Mouse (Mus musculus): ENCODE results near the gene Akap6. TPM values are rescaled to one million over a fixed set of nuclear protein-coding genes. Genes with fewer than 3 reads are reported as not detected.

Gene Akap6
- polyA plus RNA-seq, 1 experiment from 2014 or later, result 14.4 TPM

DNA sequence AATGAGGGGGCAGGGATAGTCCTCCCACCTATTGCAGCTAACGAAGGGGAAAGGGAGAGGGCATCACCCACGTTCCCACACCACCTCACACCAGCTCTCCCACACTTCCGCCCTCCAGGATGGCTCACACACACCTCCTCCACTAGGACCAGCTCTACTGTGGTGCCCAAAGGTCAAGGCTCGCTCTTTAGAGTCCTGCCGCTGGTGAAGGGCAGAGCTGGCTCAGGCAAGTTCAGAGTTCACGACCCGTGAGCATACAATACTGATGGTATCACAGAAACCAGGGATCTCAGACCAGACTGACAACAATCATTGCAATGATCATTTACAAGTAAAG is 149.3 kb downstream of the Akap6 start:
- H3K27me3 ChIP-seq (ENCODE audit: control insufficient read depth, insufficient read depth, low read length), result no peaks in the 10 kb centered on the region
- H3K4me1 ChIP-seq (ENCODE audit: control insufficient read depth in 2 of 2, insufficient read depth in 2 of 2, low read length in 2 of 2), result peaks cover 24 to 54% of the 10 kb centered on the region in 2 experiments
- H3K9me3 ChIP-seq (ENCODE audit: control insufficient read depth, low read length), result no peaks in the 10 kb centered on the region
- no peaks in the 10 kb centered on the region for H3K36me3 ChIP-seq (ENCODE audit: control insufficient read depth, insufficient read depth, low read length)
- peak overlapping the region; percentile 46 for H3K4me2 ChIP-seq (ENCODE audit: low read length)
- H3K27ac ChIP-seq (replicated peaks in 1 of 2; ENCODE audit: control insufficient read depth in 1 of 2, insufficient read depth in 1 of 2, low read depth in 2 of 2, low read length in 2 of 2), result peak overlapping the region; percentile 1 to 64; a peak in 2 of 4 replicates
- 57% methylated on average over 7 of the region's 7 CpGs for WGBS
- ATAC-seq (ENCODE audit: insufficient number of reproducible peaks, insufficient read depth, low FRiP score, low read depth), result 0 out of 2 replicates have a peak, but pooled peaks have one; percentile 20
- H3K4me3 ChIP-seq (ENCODE audit: control insufficient read depth in 1 of 2, insufficient read depth in 1 of 2, low read depth in 1 of 2, low read length in 2 of 2), result no peak overlapping the region
- H3K9ac ChIP-seq (ENCODE audit: low read length), result peak overlapping the region; percentile 11; the same call in 1 of the 2 replicates

- Histone ChIP-seq H3K4me1 (ENCODE audit: control insufficient read depth in 2 of 2, insufficient read depth in 2 of 2, low read length in 2 of 2) (peaks cover 30 to 57% of the 10 kb centered on the region in 2 experiments), H3K9ac (ENCODE audit: low read length) (no peak overlapping the region), H3K27ac (replicated peaks in 1 of 2; ENCODE audit: control insufficient read depth in 1 of 2, insufficient read depth in 1 of 2, low read depth in 2 of 2, low read length in 2 of 2) (no peak overlapping the region), H3K4me2 (ENCODE audit: low read length) (no peak overlapping the region), H3K36me3 (ENCODE audit: control insufficient read depth, insufficient read depth, low read length) (no peaks in the 10 kb centered on the region), H3K9me3 (ENCODE audit: control insufficient read depth, low read length) (no peaks in the 10 kb centered on the region), H3K4me3 (ENCODE audit: control insufficient read depth in 1 of 2, insufficient read depth in 1 of 2, low read depth in 1 of 2, low read length in 2 of 2) (no peak overlapping the region), H3K27me3 (ENCODE audit: control insufficient read depth, insufficient read depth, low read length) (no peaks in the 10 kb centered on the region)
- WGBS, result 35% methylated on average over 4 of the region's 4 CpGs
- ATAC-seq (ENCODE audit: insufficient number of reproducible peaks, insufficient read depth, low FRiP score, low read depth), result no peak
These were observed 150.1 kb downstream of the Akap6 start for GRCm38 (mm10) chr12:52849297-52849696.

DNA sequence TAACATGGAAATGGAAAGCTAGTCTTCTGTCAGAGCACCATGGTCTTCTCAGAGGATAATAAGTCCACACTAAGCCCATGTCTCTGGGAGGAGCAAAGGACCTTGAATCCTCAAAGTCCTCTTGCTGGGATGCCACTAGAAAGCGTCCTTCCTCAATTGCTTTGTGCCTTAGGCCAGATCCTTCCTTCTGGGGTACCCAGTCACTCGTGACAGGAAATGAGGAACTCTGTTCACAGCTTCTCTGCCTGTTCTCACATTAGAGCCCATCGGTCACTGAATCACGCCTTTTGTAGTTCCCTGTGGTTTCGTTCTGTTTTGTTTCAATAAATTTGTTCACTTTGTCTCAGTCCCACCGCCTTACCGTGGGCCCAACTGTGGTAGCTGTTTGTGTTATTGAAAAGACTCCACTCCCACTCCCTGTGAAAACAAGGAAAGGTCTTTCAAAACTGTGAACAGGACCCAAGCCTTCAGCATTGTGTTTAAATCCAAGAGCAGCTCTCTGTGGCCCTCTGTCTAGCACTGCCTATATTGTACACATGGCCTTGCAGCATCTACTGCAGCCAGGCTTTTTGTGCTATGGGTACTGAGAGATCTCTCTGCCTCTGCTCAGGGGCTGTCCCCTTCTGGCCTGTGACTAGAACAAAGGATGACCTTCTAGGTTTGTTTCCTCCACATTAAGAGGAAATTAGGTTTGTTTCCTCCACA is 151.3 kb downstream of the Akap6 start:
- no peak for ATAC-seq (ENCODE audit: insufficient number of reproducible peaks, insufficient read depth, low FRiP score, low read depth)
- Histone ChIP-seq H3K27ac (replicated peaks in 1 of 2; ENCODE audit: control insufficient read depth in 1 of 2, insufficient read depth in 1 of 2, low read depth in 2 of 2, low read length in 2 of 2) (peak overlapping the region; percentile 4 to 72), H3K4me3 (ENCODE audit: control insufficient read depth in 1 of 2, insufficient read depth in 1 of 2, low read depth in 1 of 2, low read length in 2 of 2) (no peak overlapping the region), H3K4me1 (ENCODE audit: control insufficient read depth in 2 of 2, insufficient read depth in 2 of 2, low read length in 2 of 2) (peaks cover 30 to 57% of the 10 kb centered on the region in 2 experiments), H3K36me3 (ENCODE audit: control insufficient read depth, insufficient read depth, low read length) (no peaks in the 10 kb centered on the region), H3K27me3 (ENCODE audit: control insufficient read depth, insufficient read depth, low read length) (no peaks in the 10 kb centered on the region), H3K4me2 (ENCODE audit: low read length) (no peak overlapping the region), H3K9me3 (ENCODE audit: control insufficient read depth, low read length) (no peaks in the 10 kb centered on the region), H3K9ac (ENCODE audit: low read length) (peak overlapping the region; percentile 18; the same call in 1 of the 2 replicates)
- whole genome bisulfite sequencing, result 67% methylated on average over 7 of the region's 7 CpGs

- no peak overlapping the region for H3K4me3 ChIP-seq (ENCODE audit: control insufficient read depth in 1 of 2, insufficient read depth in 1 of 2, low read depth in 1 of 2, low read length in 2 of 2)
- peak overlapping the region; percentile 4 to 72 for H3K27ac ChIP-seq (replicated peaks in 1 of 2; ENCODE audit: control insufficient read depth in 1 of 2, insufficient read depth in 1 of 2, low read depth in 2 of 2, low read length in 2 of 2)
- no peak overlapping the region for H3K4me2 ChIP-seq (ENCODE audit: low read length)
- peak overlapping the region; percentile 50; the same call in 1 of the 2 replicates for H3K9ac ChIP-seq (ENCODE audit: low read length)
- H3K27me3 ChIP-seq (ENCODE audit: control insufficient read depth, insufficient read depth, low read length), result no peaks in the 10 kb centered on the region
- 35% methylated on average over 5 of the region's 5 CpGs for WGBS
- H3K9me3 ChIP-seq (ENCODE audit: control insufficient read depth, low read length), result no peaks in the 10 kb centered on the region
- H3K4me1 ChIP-seq (ENCODE audit: control insufficient read depth in 2 of 2, insufficient read depth in 2 of 2, low read length in 2 of 2), result peaks cover 30 to 57% of the 10 kb centered on the region in 2 experiments
- H3K36me3 ChIP-seq (ENCODE audit: control insufficient read depth, insufficient read depth, low read length), result no peaks in the 10 kb centered on the region
- no peak for ATAC-seq (ENCODE audit: insufficient number of reproducible peaks, insufficient read depth, low FRiP score, low read depth)
These were observed 152.0 kb downstream of the Akap6 start for GRCm38 (mm10) chr12:52851221-52851620.

DNA sequence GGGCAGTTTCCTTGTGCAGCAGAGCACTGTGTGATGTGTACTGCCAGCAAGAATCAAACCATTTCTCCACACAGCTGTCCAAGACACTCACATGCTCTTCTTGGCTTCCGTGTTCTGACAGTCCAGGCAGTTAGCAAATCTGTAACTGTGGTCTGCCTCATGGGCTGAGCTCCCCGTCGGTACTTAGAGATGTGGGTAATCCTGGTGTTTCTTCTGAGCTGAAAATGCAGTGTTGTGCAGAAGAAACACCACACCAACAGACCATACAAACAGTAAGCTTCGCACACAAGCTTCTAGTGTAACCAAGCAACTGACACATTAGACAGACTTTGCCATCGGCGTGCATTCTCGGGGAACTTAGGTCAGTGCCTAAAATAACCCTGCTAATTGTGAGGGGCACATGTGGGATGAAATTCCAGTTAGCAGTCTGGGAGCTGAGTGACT is 155.1 kb downstream of the Akap6 start:
- Histone ChIP-seq H3K4me1 (ENCODE audit: control insufficient read depth in 2 of 2, insufficient read depth in 2 of 2, low read length in 2 of 2) (peaks cover 22 to 54% of the 10 kb centered on the region in 2 experiments), H3K4me2 (ENCODE audit: low read length) (peak overlapping the region; percentile 68)
- ATAC-seq (ENCODE audit: insufficient number of reproducible peaks, insufficient read depth, low FRiP score, low read depth), result peak; percentile 80

GRCm38 (mm10) chr12:52856104-52856503 is 156.9 kb downstream of the Akap6 start:
- ATAC-seq (ENCODE audit: insufficient number of reproducible peaks, insufficient read depth, low FRiP score, low read depth), result no peak
- no peaks in the 10 kb centered on the region for H3K9me3 ChIP-seq (ENCODE audit: control insufficient read depth, low read length)
- H3K9ac ChIP-seq (ENCODE audit: low read length), result peak overlapping the region; percentile 52
- H3K27me3 ChIP-seq (ENCODE audit: control insufficient read depth, insufficient read depth, low read length), result no peaks in the 10 kb centered on the region
- H3K4me2 ChIP-seq (ENCODE audit: low read length), result peak overlapping the region; percentile 68
- peak overlapping the region in 1 of 2 experiments; percentile 20; a peak in 1 of 4 replicates for H3K27ac ChIP-seq (replicated peaks in 1 of 2; ENCODE audit: control insufficient read depth in 1 of 2, insufficient read depth in 1 of 2, low read depth in 2 of 2, low read length in 2 of 2)
- H3K4me3 ChIP-seq (ENCODE audit: control insufficient read depth in 1 of 2, insufficient read depth in 1 of 2, low read depth in 1 of 2, low read length in 2 of 2), result peak overlapping the region; percentile 31 to 41; a peak in 3 of 4 replicates
- WGBS, result 64% methylated on average over 1 of the region's 1 CpGs
- H3K4me1 ChIP-seq (ENCODE audit: control insufficient read depth in 2 of 2, insufficient read depth in 2 of 2, low read length in 2 of 2), result peaks cover 18 to 36% of the 10 kb centered on the region in 2 experiments
- H3K36me3 ChIP-seq (ENCODE audit: control insufficient read depth, insufficient read depth, low read length), result no peaks in the 10 kb centered on the region

More for the DNA sequence above, 155.1 kb downstream of the Akap6 start:
- WGBS, result 18% methylated on average over 7 of the region's 7 CpGs
- H3K27ac ChIP-seq (replicated peaks in 1 of 2; ENCODE audit: control insufficient read depth in 1 of 2, insufficient read depth in 1 of 2, low read depth in 2 of 2, low read length in 2 of 2), result peak overlapping the region; percentile 94 to 97
- H3K9me3 ChIP-seq (ENCODE audit: control insufficient read depth, low read length), result no peaks in the 10 kb centered on the region
- peak overlapping the region; percentile 84 for H3K9ac ChIP-seq (ENCODE audit: low read length)
- H3K4me3 ChIP-seq (ENCODE audit: control insufficient read depth in 1 of 2, insufficient read depth in 1 of 2, low read depth in 1 of 2, low read length in 2 of 2), result peak overlapping the region; percentile 50 to 55; a peak in 3 of 4 replicates
- H3K27me3 ChIP-seq (ENCODE audit: control insufficient read depth, insufficient read depth, low read length), result no peaks in the 10 kb centered on the region
- H3K36me3 ChIP-seq (ENCODE audit: control insufficient read depth, insufficient read depth, low read length), result no peaks in the 10 kb centered on the region

DNA sequence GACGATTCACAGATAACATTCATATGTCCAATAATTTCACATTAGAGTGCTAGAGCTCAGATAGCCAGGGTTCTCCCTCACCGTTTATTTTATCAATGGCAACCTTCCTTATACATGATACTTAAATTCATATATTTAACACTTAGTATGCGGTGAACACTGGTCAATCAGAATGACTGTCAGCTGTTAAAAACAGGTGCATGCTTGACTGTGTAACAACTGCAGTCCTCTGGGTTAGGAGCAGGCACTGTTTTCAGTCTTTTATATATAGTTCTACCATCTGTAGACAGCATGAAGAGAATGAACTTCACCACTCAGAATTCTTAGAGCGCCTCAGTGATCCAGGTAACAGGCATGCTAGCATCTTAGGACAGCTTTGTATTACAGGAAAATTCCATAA is 158.1 kb downstream of the Akap6 start:
- Histone ChIP-seq H3K9me3 (ENCODE audit: control insufficient read depth, low read length) (no peaks in the 10 kb centered on the region), H3K4me2 (ENCODE audit: low read length) (peak overlapping the region; percentile 68), H3K27ac (replicated peaks in 1 of 2; ENCODE audit: control insufficient read depth in 1 of 2, insufficient read depth in 1 of 2, low read depth in 2 of 2, low read length in 2 of 2) (no peak overlapping the region; a peak in 1 of 4 replicates), H3K27me3 (ENCODE audit: control insufficient read depth, insufficient read depth, low read length) (no peaks in the 10 kb centered on the region), H3K36me3 (ENCODE audit: control insufficient read depth, insufficient read depth, low read length) (no peaks in the 10 kb centered on the region), H3K4me1 (ENCODE audit: control insufficient read depth in 2 of 2, insufficient read depth in 2 of 2, low read length in 2 of 2) (peaks cover 14 to 26% of the 10 kb centered on the region in 2 experiments), H3K9ac (ENCODE audit: low read length) (no peak overlapping the region), H3K4me3 (ENCODE audit: control insufficient read depth in 1 of 2, insufficient read depth in 1 of 2, low read depth in 1 of 2, low read length in 2 of 2) (no peak overlapping the region)
- ATAC-seq (ENCODE audit: insufficient number of reproducible peaks, insufficient read depth, low FRiP score, low read depth), result no peak
- 80% methylated on average over 4 of the region's 4 CpGs for WGBS
